Mouse (Mus musculus): ENCODE measurements around the gene AC170998.1.

- no peak for TF ChIP-seq CTCF (IDR thresholded peaks at IDR 0.05; ENCODE audit: extremely low read depth, insufficient read depth, insufficient read length, insufficient replicate concordance)
- no peak for TF ChIP-seq POLR2A (IDR thresholded peaks at IDR 0.05; ENCODE audit: low read depth, low read length)
These were observed 27.2 kb upstream of the AC170998.1 start for GRCm38 (mm10) chr17:28698672-28699071.

Data from spleen, adult 2 months (tissue).